Mouse (Mus musculus) bone marrow macrophage, adult 2 months (primary cell): ENCODE measurements around the gene Tdrd7.

Experiments
- CTCF ChIP-seq: IDR thresholded peaks from 2 replicates; pipeline ENCODE4 v1.5.1; 2012; ENCODE audit warnings: low read depth, mild to moderate bottlenecking, low read length, moderate library complexity
- POLR2A ChIP-seq: IDR thresholded peaks from 2 replicates; pipeline ENCODE4 v1.6.1; 2012; ENCODE audit warnings: mild to moderate bottlenecking, low read depth, low read length, borderline replicate concordance

DNA sequence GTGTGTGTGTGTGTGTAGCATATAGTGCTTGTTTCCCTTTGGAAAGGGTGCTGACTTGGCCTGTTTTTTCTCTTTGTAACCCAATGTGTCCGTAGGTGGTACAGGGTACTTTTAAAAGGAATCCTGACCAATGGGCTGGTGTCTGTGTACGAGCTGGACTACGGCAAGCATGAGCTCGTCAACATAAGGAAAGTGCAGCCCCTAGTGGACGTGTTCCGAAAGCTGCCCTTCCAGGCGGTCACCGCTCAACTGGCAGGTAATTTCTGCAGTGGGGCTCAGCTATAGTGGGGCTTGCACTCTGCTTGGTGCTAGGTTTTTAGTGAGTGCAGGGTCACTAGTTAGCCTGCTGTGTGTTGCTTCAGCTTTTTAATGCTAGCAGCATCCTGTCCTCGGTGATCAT is 64.4 kb downstream of the Tdrd7 start:
- no peak for TF ChIP-seq CTCF
- no peak for TF ChIP-seq POLR2A
